Mouse (Mus musculus): ENCODE results near the gene Ccdc24. TPM values are rescaled to one million over a fixed set of nuclear protein-coding genes. Genes with fewer than 3 reads are reported as not detected.

Gene Ccdc24
- total and polyA plus RNA-seq, 2 experiments from 2014 or later: 0.94 to 7.7 TPM

- peak; percentile 89 for ATAC-seq
- peak within 1 kb of the TSS; percentile 72 for H3K27ac ChIP-seq (ENCODE audit: low read depth, low read length)
- no peak for TF ChIP-seq CTCF (IDR thresholded peaks at IDR 0.05; ENCODE audit: low read depth)
- H3K27me3 ChIP-seq (ENCODE audit: insufficient read depth, low read length): no peaks in the 10 kb centered on the region
- peaks cover 26% of the 10 kb centered on the region for H3K36me3 ChIP-seq (ENCODE audit: insufficient read depth)
- H3K4me3 ChIP-seq (ENCODE audit: low read depth, low read length): peak within 1 kb of the TSS; percentile 93
- no peaks in the 10 kb centered on the region for H3K9me3 ChIP-seq (ENCODE audit: low read length)
- peak; percentile 94 for DNase-seq
- WGBS: under 1% methylated on average over 37 of the region's 37 CpGs
- peaks cover 19% of the 10 kb centered on the region for H3K4me1 ChIP-seq (ENCODE audit: insufficient read depth)
- peak within 1 kb of the TSS; percentile 90 for H3K4me2 ChIP-seq (ENCODE audit: low read depth)
- peak within 1 kb of the TSS; percentile 91 for H3K9ac ChIP-seq
Observed at GRCm38 (mm10) chr4:117887133-117887532, 14.8 kb upstream of the Ccdc24 start, which contains the start of gene Atp6v0b. Atp6v0b (minus strand) TSS chr4:117887333.

GRCm38 (mm10) chr4:117886644-117887043, 14.3 kb upstream of the Ccdc24 start:
- Histone ChIP-seq H3K36me3 (ENCODE audit: insufficient read depth) (peaks cover 26% of the 10 kb centered on the region), H3K9ac (peak overlapping the region; percentile 91), H3K27me3 (ENCODE audit: insufficient read depth, low read length) (no peaks in the 10 kb centered on the region), H3K4me1 (ENCODE audit: insufficient read depth) (peaks cover 22% of the 10 kb centered on the region), H3K4me2 (ENCODE audit: low read depth) (peak overlapping the region; percentile 90), H3K27ac (ENCODE audit: low read depth, low read length) (peak overlapping the region; percentile 72; the same call in 1 of the 2 replicates), H3K9me3 (ENCODE audit: low read length) (no peaks in the 10 kb centered on the region), H3K4me3 (ENCODE audit: low read depth, low read length) (peak overlapping the region; percentile 93)
- ATAC-seq (no peak; the same call in 1 of the 2 replicates), DNase-seq (no peak)
- TF ChIP-seq CTCF (IDR thresholded peaks at IDR 0.05; ENCODE audit: low read depth): no peak
- 2% methylated on average over 24 of the region's 24 CpGs for WGBS

- Histone ChIP-seq H3K4me2 (ENCODE audit: low read depth) (peak overlapping the region; percentile 90), H3K9me3 (ENCODE audit: low read length) (no peaks in the 10 kb centered on the region), H3K4me1 (ENCODE audit: insufficient read depth) (peaks cover 16% of the 10 kb centered on the region), H3K36me3 (ENCODE audit: insufficient read depth) (peaks cover 26% of the 10 kb centered on the region), H3K27me3 (ENCODE audit: insufficient read depth, low read length) (no peaks in the 10 kb centered on the region), H3K9ac (no peak overlapping the region), H3K4me3 (ENCODE audit: low read depth, low read length) (peak overlapping the region; percentile 93; the same call in 1 of the 2 replicates), H3K27ac (ENCODE audit: low read depth, low read length) (no peak overlapping the region)
- no peak for TF ChIP-seq CTCF (IDR thresholded peaks at IDR 0.05; ENCODE audit: low read depth)
- DNase-seq (no peak), ATAC-seq (no peak)
- 78% methylated on average over 9 of the region's 9 CpGs for WGBS
Observed at GRCm38 (mm10) chr4:117885994-117886393, 13.6 kb upstream of the Ccdc24 start.

GRCm38 (mm10) chr4:117885093-117885492, 12.7 kb upstream of the Ccdc24 start:
- no peak overlapping the region for H3K9ac ChIP-seq
- H3K36me3 ChIP-seq (ENCODE audit: insufficient read depth): peaks cover 31% of the 10 kb centered on the region
- H3K9me3 ChIP-seq (ENCODE audit: low read length): no peaks in the 10 kb centered on the region
- WGBS: 94% methylated on average over 10 of the region's 10 CpGs
- no peak overlapping the region for H3K27ac ChIP-seq (ENCODE audit: low read depth, low read length)
- H3K27me3 ChIP-seq (ENCODE audit: insufficient read depth, low read length): no peaks in the 10 kb centered on the region
- no peak for DNase-seq
- H3K4me3 ChIP-seq (ENCODE audit: low read depth, low read length): no peak overlapping the region
- TF ChIP-seq CTCF (IDR thresholded peaks at IDR 0.05; ENCODE audit: low read depth): no peak
- no peak overlapping the region for H3K4me2 ChIP-seq (ENCODE audit: low read depth)
- H3K4me1 ChIP-seq (ENCODE audit: insufficient read depth): peaks cover 16% of the 10 kb centered on the region
- ATAC-seq: no peak

- 82% methylated on average over 1 of the region's 1 CpGs for WGBS
- H3K4me1 ChIP-seq (ENCODE audit: insufficient read depth): peaks cover 16% of the 10 kb centered on the region
- peak overlapping the region; percentile 84 for H3K4me2 ChIP-seq (ENCODE audit: low read depth)
- H3K9ac ChIP-seq: 0 out of 2 replicates have a peak overlapping the region, but pooled peaks have one; percentile 87
- peak overlapping the region; percentile 83; the same call in 1 of the 2 replicates for H3K4me3 ChIP-seq (ENCODE audit: low read depth, low read length)
- DNase-seq (no peak), ATAC-seq (no peak)
- H3K9me3 ChIP-seq (ENCODE audit: low read length): no peaks in the 10 kb centered on the region
- H3K27ac ChIP-seq (ENCODE audit: low read depth, low read length): no peak overlapping the region
- no peak for TF ChIP-seq CTCF (IDR thresholded peaks at IDR 0.05; ENCODE audit: low read depth)
- peaks cover 30% of the 10 kb centered on the region for H3K36me3 ChIP-seq (ENCODE audit: insufficient read depth)
- H3K27me3 ChIP-seq (ENCODE audit: insufficient read depth, low read length): no peaks in the 10 kb centered on the region
Observed at GRCm38 (mm10) chr4:117884146-117884545, 11.8 kb upstream of the Ccdc24 start.

- peak; percentile 54 for TF ChIP-seq CTCF (IDR thresholded peaks at IDR 0.05; ENCODE audit: low read depth)
- Histone ChIP-seq H3K36me3 (ENCODE audit: insufficient read depth) (peaks cover 32% of the 10 kb centered on the region), H3K27ac (ENCODE audit: low read depth, low read length) (peak within 1 kb of the TSS; percentile 84), H3K9me3 (ENCODE audit: low read length) (no peaks in the 10 kb centered on the region), H3K4me2 (ENCODE audit: low read depth) (peak within 1 kb of the TSS; percentile 84), H3K4me1 (ENCODE audit: insufficient read depth) (peaks cover 16% of the 10 kb centered on the region), H3K4me3 (ENCODE audit: low read depth, low read length) (peak within 1 kb of the TSS; percentile 83), H3K27me3 (ENCODE audit: insufficient read depth, low read length) (no peaks in the 10 kb centered on the region), H3K9ac (peak within 1 kb of the TSS; percentile 87)
- peak; percentile 64 for ATAC-seq
- peak; percentile 78 for DNase-seq
- 2% methylated on average over 77 of the region's 103 CpGs for WGBS
Observed at GRCm38 (mm10) chr4:117882701-117883691, 10.6 kb upstream of the Ccdc24 start, which contains the start of gene B4galt2. B4galt2 (minus strand) TSS chr4:117883487.

GRCm38 (mm10) chr4:117878703-117879102, 6.3 kb upstream of the Ccdc24 start:
- ATAC-seq (no peak), DNase-seq (no peak)
- no peak overlapping the region for H3K9ac ChIP-seq
- H3K27me3 ChIP-seq (ENCODE audit: insufficient read depth, low read length): no peaks in the 10 kb centered on the region
- H3K4me3 ChIP-seq (ENCODE audit: low read depth, low read length): no peak overlapping the region
- H3K4me2 ChIP-seq (ENCODE audit: low read depth): no peak overlapping the region
- H3K4me1 ChIP-seq (ENCODE audit: insufficient read depth): peaks cover 6% of the 10 kb centered on the region
- WGBS: 84% methylated on average over 5 of the region's 5 CpGs
- peaks cover 55% of the 10 kb centered on the region for H3K36me3 ChIP-seq (ENCODE audit: insufficient read depth)
- H3K27ac ChIP-seq (ENCODE audit: low read depth, low read length): no peak overlapping the region
- TF ChIP-seq CTCF (IDR thresholded peaks at IDR 0.05; ENCODE audit: low read depth): no peak
- H3K9me3 ChIP-seq (ENCODE audit: low read length): no peaks in the 10 kb centered on the region
